Mouse (Mus musculus): ENCODE data around the gene Azi2. TPM values are rescaled to one million over a fixed set of nuclear protein-coding genes. Genes with fewer than 3 reads are reported as not detected.

The Azi2 gene
- polyA plus RNA-seq, 1 experiment from 2014 or later: 75.3 TPM

- H3K9me3 ChIP-seq: no peaks in the 10 kb centered on the region
- H3K27me3 ChIP-seq: no peaks in the 10 kb centered on the region
- 37% methylated on average over 5 of the region's 5 CpGs for WGBS
- peak overlapping the region; percentile 82; the same call in 1 of the 2 replicates for H3K9ac ChIP-seq
- H3K36me3 ChIP-seq: 0 out of 2 replicates have a peak, but pooled peaks cover 6% of the 10 kb centered on the region
- H3K27ac ChIP-seq: no peak overlapping the region
- H3K4me1 ChIP-seq: peaks cover 9% of the 10 kb centered on the region
- H3K4me2 ChIP-seq (replicated peaks): peak overlapping the region; percentile 71
- no peak for ATAC-seq (ENCODE audit: insufficient number of reproducible peaks, insufficient read depth, low FRiP score, low TSS enrichment)
- peak overlapping the region; percentile 85 for H3K4me3 ChIP-seq
These were observed 1.3 kb downstream of the Azi2 start for GRCm38 (mm10) chr9:118041646-118042045.

- Histone ChIP-seq H3K4me2 (replicated peaks) (no peak overlapping the region), H3K27ac (no peak overlapping the region), H3K9me3 (no peaks in the 10 kb centered on the region), H3K36me3 (0 out of 2 replicates have a peak, but pooled peaks cover 6% of the 10 kb centered on the region), H3K4me3 (no peak overlapping the region), H3K4me1 (peaks cover 9% of the 10 kb centered on the region), H3K27me3 (no peaks in the 10 kb centered on the region), H3K9ac (no peak overlapping the region)
- WGBS: 90% methylated on average over 4 of the region's 4 CpGs
- ATAC-seq (ENCODE audit: insufficient number of reproducible peaks, insufficient read depth, low FRiP score, low TSS enrichment): no peak
These were observed 2.4 kb downstream of the Azi2 start for GRCm38 (mm10) chr9:118042738-118043137.

DNA sequence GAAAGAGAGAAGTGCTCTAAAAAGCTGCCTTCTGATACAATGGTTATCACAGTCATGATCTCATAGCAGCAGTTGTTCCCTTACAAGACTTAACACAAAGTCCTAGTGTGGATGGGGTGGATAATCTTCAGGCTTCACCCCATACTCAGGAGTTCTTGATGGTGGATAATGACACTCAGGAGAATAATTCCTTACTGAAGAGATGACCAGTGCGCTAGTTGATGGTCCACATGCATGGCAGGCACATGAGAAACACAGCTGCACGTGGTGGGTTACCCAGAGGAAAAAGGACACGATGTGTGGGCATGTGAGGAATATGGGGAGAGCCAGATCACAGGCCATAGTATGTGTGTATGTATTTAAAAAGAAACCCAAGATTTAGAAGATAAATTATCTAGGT lies 3.3 kb downstream of the Azi2 start:
- WGBS: 94% methylated on average over 3 of the region's 3 CpGs
- H3K4me3 ChIP-seq: no peak overlapping the region
- H3K9ac ChIP-seq: no peak overlapping the region
- no peak overlapping the region for H3K27ac ChIP-seq
- H3K27me3 ChIP-seq: no peaks in the 10 kb centered on the region
- H3K4me2 ChIP-seq (replicated peaks): no peak overlapping the region
- H3K4me1 ChIP-seq: peaks cover 9% of the 10 kb centered on the region
- no peaks in the 10 kb centered on the region for H3K9me3 ChIP-seq
- 0 out of 2 replicates have a peak, but pooled peaks cover 9% of the 10 kb centered on the region for H3K36me3 ChIP-seq
- no peak for ATAC-seq (ENCODE audit: insufficient number of reproducible peaks, insufficient read depth, low FRiP score, low TSS enrichment)

GRCm38 (mm10) chr9:118045011-118045533 lies 4.8 kb downstream of the Azi2 start:
- Histone ChIP-seq H3K4me3 (no peak overlapping the region), H3K27ac (no peak overlapping the region), H3K9me3 (no peaks in the 10 kb centered on the region), H3K4me2 (replicated peaks) (no peak overlapping the region), H3K36me3 (0 out of 2 replicates have a peak, but pooled peaks cover 13% of the 10 kb centered on the region), H3K4me1 (peaks cover 9% of the 10 kb centered on the region), H3K9ac (no peak overlapping the region), H3K27me3 (no peaks in the 10 kb centered on the region)
- no peak for ATAC-seq (ENCODE audit: insufficient number of reproducible peaks, insufficient read depth, low FRiP score, low TSS enrichment)
- 59% methylated on average over 1 of the region's 1 CpGs for WGBS

GRCm38 (mm10) chr9:118053286-118053685 lies 13.0 kb downstream of the Azi2 start:
- no peak overlapping the region for H3K9ac ChIP-seq
- H3K36me3 ChIP-seq: peaks cover 43% of the 10 kb centered on the region
- H3K27ac ChIP-seq: no peak overlapping the region
- H3K4me1 ChIP-seq: no peaks in the 10 kb centered on the region
- H3K4me3 ChIP-seq: no peak overlapping the region
- no peak for ATAC-seq (ENCODE audit: insufficient number of reproducible peaks, insufficient read depth, low FRiP score, low TSS enrichment)
- H3K4me2 ChIP-seq (replicated peaks): no peak overlapping the region
- no peaks in the 10 kb centered on the region for H3K9me3 ChIP-seq
- H3K27me3 ChIP-seq: no peaks in the 10 kb centered on the region
- WGBS: 47% methylated on average over 1 of the region's 1 CpGs

GRCm38 (mm10) chr9:118059101-118059500 lies 18.8 kb downstream of the Azi2 start:
- no peak for ATAC-seq (ENCODE audit: insufficient number of reproducible peaks, insufficient read depth, low FRiP score, low TSS enrichment)
- Histone ChIP-seq H3K9me3 (no peaks in the 10 kb centered on the region), H3K27ac (no peak overlapping the region), H3K9ac (no peak overlapping the region), H3K36me3 (peaks cover 34% of the 10 kb centered on the region), H3K4me2 (replicated peaks) (no peak overlapping the region), H3K4me3 (no peak overlapping the region), H3K27me3 (no peaks in the 10 kb centered on the region), H3K4me1 (no peaks in the 10 kb centered on the region)
- 82% methylated on average over 3 of the region's 3 CpGs for WGBS

DNA sequence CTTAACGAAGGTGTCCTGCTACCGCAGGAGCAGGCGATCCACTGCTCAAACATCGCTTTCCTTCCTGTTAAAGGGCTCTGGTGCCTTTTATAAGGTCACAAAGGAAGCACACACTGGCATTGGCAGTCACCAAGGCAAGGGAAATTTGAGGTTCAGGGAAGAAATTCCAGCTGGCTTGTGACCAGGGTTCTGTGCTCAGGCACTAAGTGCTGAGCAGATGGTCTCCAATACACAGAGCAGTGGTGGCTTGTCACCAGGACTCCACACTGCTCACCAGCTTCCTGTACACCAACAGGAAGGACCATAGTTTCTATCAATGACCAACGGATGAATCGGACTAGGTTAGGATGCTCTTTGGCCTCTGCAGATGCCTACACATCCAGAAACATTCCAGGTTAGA lies 30.1 kb downstream of the Azi2 start:
- Histone ChIP-seq H3K9ac (no peak overlapping the region), H3K9me3 (no peaks in the 10 kb centered on the region), H3K27ac (no peak overlapping the region), H3K4me1 (no peaks in the 10 kb centered on the region), H3K4me3 (no peak overlapping the region), H3K4me2 (replicated peaks) (no peak overlapping the region), H3K36me3 (peaks cover 17% of the 10 kb centered on the region; the same call in 1 of the 2 replicates), H3K27me3 (no peaks in the 10 kb centered on the region)
- WGBS: 93% methylated on average over 6 of the region's 6 CpGs
- ATAC-seq (ENCODE audit: insufficient number of reproducible peaks, insufficient read depth, low FRiP score, low TSS enrichment): no peak

DNA sequence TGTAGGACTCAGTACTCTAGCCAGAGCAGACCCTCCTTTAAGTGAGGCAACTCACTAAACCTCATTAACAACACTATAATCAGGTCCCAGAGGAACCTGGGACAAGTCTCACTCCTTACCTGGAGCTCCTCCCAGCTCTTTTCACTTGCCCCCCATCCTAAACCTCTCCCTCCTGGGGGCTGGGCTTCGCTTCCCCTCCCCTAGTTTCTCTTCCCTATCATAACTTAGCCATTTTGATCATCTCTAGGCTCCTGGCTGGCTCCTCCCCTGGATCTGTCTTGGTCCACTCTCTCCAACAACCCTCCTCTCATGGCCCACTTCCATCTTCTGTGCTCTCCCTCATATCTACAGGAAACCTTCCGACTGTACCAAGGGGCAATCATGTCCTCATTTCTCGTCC lies 31.0 kb downstream of the Azi2 start:
- H3K4me2 ChIP-seq (replicated peaks): no peak overlapping the region
- H3K36me3 ChIP-seq: peaks cover 17% of the 10 kb centered on the region; the same call in 1 of the 2 replicates
- 80% methylated on average over 3 of the region's 3 CpGs for WGBS
- H3K4me3 ChIP-seq: no peak overlapping the region
- no peak overlapping the region for H3K27ac ChIP-seq
- no peak overlapping the region for H3K9ac ChIP-seq
- no peaks in the 10 kb centered on the region for H3K9me3 ChIP-seq
- H3K4me1 ChIP-seq: no peaks in the 10 kb centered on the region
- no peak for ATAC-seq (ENCODE audit: insufficient number of reproducible peaks, insufficient read depth, low FRiP score, low TSS enrichment)
- H3K27me3 ChIP-seq: no peaks in the 10 kb centered on the region

- Histone ChIP-seq H3K4me1 (no peaks in the 10 kb centered on the region), H3K4me3 (no peak overlapping the region), H3K9ac (no peak overlapping the region), H3K27ac (no peak overlapping the region), H3K27me3 (no peaks in the 10 kb centered on the region), H3K36me3 (peaks cover 12% of the 10 kb centered on the region; the same call in 1 of the 2 replicates), H3K9me3 (no peaks in the 10 kb centered on the region), H3K4me2 (replicated peaks) (no peak overlapping the region)
- 89% methylated on average over 5 of the region's 5 CpGs for WGBS
- ATAC-seq (ENCODE audit: insufficient number of reproducible peaks, insufficient read depth, low FRiP score, low TSS enrichment): no peak
These were observed 31.8 kb downstream of the Azi2 start for GRCm38 (mm10) chr9:118072101-118072500.

- H3K27me3 ChIP-seq: no peaks in the 10 kb centered on the region
- H3K9me3 ChIP-seq: no peaks in the 10 kb centered on the region
- ATAC-seq (ENCODE audit: insufficient number of reproducible peaks, insufficient read depth, low FRiP score, low TSS enrichment): no peak
- no peak overlapping the region for H3K27ac ChIP-seq
- no peaks in the 10 kb centered on the region for H3K4me1 ChIP-seq
- H3K4me2 ChIP-seq (replicated peaks): no peak overlapping the region
- no peak overlapping the region for H3K4me3 ChIP-seq
- peaks cover 12% of the 10 kb centered on the region; the same call in 1 of the 2 replicates for H3K36me3 ChIP-seq
- 96% methylated on average over 3 of the region's 3 CpGs for WGBS
- no peak overlapping the region for H3K9ac ChIP-seq
These were observed 33.1 kb downstream of the Azi2 start for GRCm38 (mm10) chr9:118073358-118073757.

DNA sequence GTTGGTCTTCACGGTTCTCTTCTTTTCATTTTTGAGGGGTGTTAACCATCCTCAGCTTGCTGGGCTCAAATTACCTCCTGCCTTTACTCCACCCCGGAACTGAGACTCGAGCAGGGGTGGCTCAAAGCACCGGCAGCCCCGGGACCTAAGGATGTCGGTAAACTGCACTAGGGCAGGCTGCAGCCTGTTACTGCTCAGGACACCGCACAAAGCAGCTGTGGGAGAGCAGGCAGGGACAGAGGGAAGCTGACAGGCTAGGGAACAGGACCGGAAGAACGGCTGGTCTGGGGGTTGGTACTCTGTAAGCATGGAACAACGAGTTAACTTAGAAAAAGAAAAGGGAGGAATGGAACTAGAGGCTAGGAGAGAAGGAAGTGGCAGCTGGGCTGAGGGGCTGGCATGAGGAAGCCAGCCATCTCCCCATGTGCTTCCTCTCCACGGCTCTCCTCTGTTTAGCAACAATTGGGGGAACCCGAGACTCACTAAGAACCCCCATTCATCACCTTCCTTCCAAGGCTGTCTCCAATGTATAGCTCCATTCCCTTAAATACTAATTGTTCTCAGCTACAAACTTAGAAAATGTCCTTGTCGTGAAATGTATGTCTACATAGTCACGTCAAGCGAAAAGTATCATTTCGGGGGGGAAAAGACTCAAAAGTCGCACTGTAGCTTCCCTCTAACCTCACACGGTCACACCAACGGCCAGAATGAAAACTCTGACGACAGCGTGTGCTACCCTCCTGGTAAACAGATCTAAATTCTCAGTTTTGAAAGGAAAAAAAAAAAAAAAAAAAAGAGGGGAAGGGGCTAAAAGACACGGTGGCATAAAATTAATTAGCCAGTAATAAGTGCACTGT lies 42.5 kb downstream of the Azi2 start:
- ATAC-seq (ENCODE audit: insufficient number of reproducible peaks, insufficient read depth, low FRiP score, low TSS enrichment): no peak
- H3K4me1 ChIP-seq: peaks cover 7% of the 10 kb centered on the region; the same call in 1 of the 2 replicates
- no peaks in the 10 kb centered on the region for H3K36me3 ChIP-seq
- no peaks in the 10 kb centered on the region for H3K9me3 ChIP-seq
- H3K9ac ChIP-seq: 0 out of 2 replicates have a peak overlapping the region, but pooled peaks have one; percentile 3
- WGBS: 28% methylated on average over 22 of the region's 22 CpGs
- no peaks in the 10 kb centered on the region for H3K27me3 ChIP-seq
- peak overlapping the region; percentile 25 for H3K4me3 ChIP-seq
- H3K27ac ChIP-seq: no peak overlapping the region
- peak overlapping the region; percentile 50 for H3K4me2 ChIP-seq (replicated peaks)

- WGBS: 84% methylated on average over 4 of the region's 4 CpGs
- Histone ChIP-seq H3K9ac (no peak overlapping the region), H3K27ac (no peak overlapping the region), H3K9me3 (no peaks in the 10 kb centered on the region), H3K27me3 (no peaks in the 10 kb centered on the region), H3K4me2 (replicated peaks) (no peak overlapping the region), H3K4me3 (no peak overlapping the region), H3K4me1 (peaks cover 7% of the 10 kb centered on the region; the same call in 1 of the 2 replicates), H3K36me3 (no peaks in the 10 kb centered on the region)
- no peak for ATAC-seq (ENCODE audit: insufficient number of reproducible peaks, insufficient read depth, low FRiP score, low TSS enrichment)
These were observed 43.5 kb downstream of the Azi2 start for GRCm38 (mm10) chr9:118083834-118084233.

All from embryonic facial prominence, embryonic 12.5 days (tissue).